Mouse (Mus musculus): Measurements from ENCODE around the gene Itgb1.

Itgb1 gene

GRCm38 (mm10) chr8:128685507-128686428 is at the start of gene Itgb1:
Gene Itgb1, plus strand, starts transcription at chr8:128685654.
- peak; percentile 95 to 97 for DNase-seq

GRCm38 (mm10) chr8:128643104-128643503 is 42.4 kb upstream of the Itgb1 start:
- no peak for DNase-seq

- no peak for DNase-seq
These were observed 40.0 kb upstream of the Itgb1 start for GRCm38 (mm10) chr8:128645452-128645851.

- no peak for DNase-seq
These were observed 39.0 kb upstream of the Itgb1 start for GRCm38 (mm10) chr8:128646456-128646855.

GRCm38 (mm10) chr8:128648071-128648470 is 37.4 kb upstream of the Itgb1 start:
- DNase-seq, result peak in 1 of 2 experiments; percentile 27

- DNase-seq, result no peak
These were observed 35.1 kb upstream of the Itgb1 start for GRCm38 (mm10) chr8:128650331-128650855.

- peak; percentile 17 to 48 for DNase-seq
These were observed 32.9 kb upstream of the Itgb1 start for GRCm38 (mm10) chr8:128652399-128653109.

GRCm38 (mm10) chr8:128653642-128654364 is 31.7 kb upstream of the Itgb1 start:
- DNase-seq, result no peak

GRCm38 (mm10) chr8:128654365-128655099 is 30.9 kb upstream of the Itgb1 start:
- peak; percentile 84 to 87 for DNase-seq

- DNase-seq, result no peak
These were observed 23.3 kb upstream of the Itgb1 start for GRCm38 (mm10) chr8:128662144-128662543.

GRCm38 (mm10) chr8:128662696-128663095 is 22.8 kb upstream of the Itgb1 start:
- DNase-seq, result no peak

GRCm38 (mm10) chr8:128663106-128663505 is 22.3 kb upstream of the Itgb1 start:
- no peak for DNase-seq

GRCm38 (mm10) chr8:128666576-128667263 is 18.7 kb upstream of the Itgb1 start:
- DNase-seq, result no peak

GRCm38 (mm10) chr8:128671813-128672212 is 13.6 kb upstream of the Itgb1 start:
- no peak for DNase-seq

GRCm38 (mm10) chr8:128672441-128672840 is 13.0 kb upstream of the Itgb1 start:
- DNase-seq, result no peak

GRCm38 (mm10) chr8:128672950-128673349 is 12.5 kb upstream of the Itgb1 start:
- DNase-seq, result no peak

- no peak for DNase-seq
These were observed 9.4 kb upstream of the Itgb1 start for GRCm38 (mm10) chr8:128675848-128676629.

- peak; percentile 56 to 69 for DNase-seq
These were observed 5.5 kb upstream of the Itgb1 start for GRCm38 (mm10) chr8:128679909-128680308.

- no peak for DNase-seq
These were observed 4.7 kb upstream of the Itgb1 start for GRCm38 (mm10) chr8:128680548-128681325.

GRCm38 (mm10) chr8:128681970-128682369 is 3.5 kb upstream of the Itgb1 start:
- DNase-seq, result peak; percentile 22 to 41

Measured in lung, adult 18-20 months (tissue).